Mouse (Mus musculus) kidney, postnatal 36 days (tissue): Measurements from ENCODE around the gene Thoc5.

Experiments used
- DNase-seq, 2 experiments: peaks; one replicate each; pipeline ENCODE4 v3.0.0; 2021 to 2022; ENCODE audit warnings: mixed read lengths in 2 of 2

The Thoc5 gene

DNA sequence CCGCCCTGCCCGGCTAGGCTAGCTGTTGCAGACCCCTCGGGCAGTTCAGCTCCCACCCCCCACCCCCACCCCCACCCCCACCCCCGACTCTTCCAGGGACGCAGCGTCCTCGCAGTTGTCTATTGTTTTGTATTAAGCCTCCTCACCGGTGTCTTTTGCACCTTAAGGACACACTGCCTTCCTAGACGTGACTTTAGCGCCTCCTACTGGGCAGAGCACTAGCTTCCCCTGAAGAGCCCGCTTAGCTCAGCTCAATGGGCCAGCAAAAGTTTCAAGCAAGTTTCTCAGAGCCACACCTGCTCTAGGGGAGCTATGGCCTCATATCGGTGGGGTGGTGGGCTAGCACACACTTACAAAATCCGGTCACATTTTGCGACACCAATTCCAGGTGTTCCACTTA lies 80.5 kb downstream of the Thoc5 start:
- DNase-seq = peak; percentile 79 to 91
